Mouse (Mus musculus) heart, postnatal 0 days (tissue): ENCODE measurements around the gene Epm2aip1.
A peak's percentile ranks its signal among the peaks of the same experiment; 100 is the strongest.

Experiments
- CTCF ChIP-seq: IDR thresholded peaks from 2 replicates; pipeline ENCODE4 v1.5.1; 2016; ENCODE audit warnings: antibody characterized with exemption, control low read depth, low read depth
- EP300 ChIP-seq: IDR thresholded peaks from 2 replicates; pipeline ENCODE4 v1.6.1; 2016; ENCODE audit warnings: antibody characterized with exemption, low read depth

GRCm38 (mm10) chr9:111271434-111272160, at the start of gene Epm2aip1, which contains the start of gene Mlh1:
- 0 out of 2 replicates have a peak, but pooled peaks have one; percentile 8 for TF ChIP-seq CTCF
- TF ChIP-seq EP300: no peak
